Mouse (Mus musculus): ENCODE data around the gene Srp68.

DNA sequence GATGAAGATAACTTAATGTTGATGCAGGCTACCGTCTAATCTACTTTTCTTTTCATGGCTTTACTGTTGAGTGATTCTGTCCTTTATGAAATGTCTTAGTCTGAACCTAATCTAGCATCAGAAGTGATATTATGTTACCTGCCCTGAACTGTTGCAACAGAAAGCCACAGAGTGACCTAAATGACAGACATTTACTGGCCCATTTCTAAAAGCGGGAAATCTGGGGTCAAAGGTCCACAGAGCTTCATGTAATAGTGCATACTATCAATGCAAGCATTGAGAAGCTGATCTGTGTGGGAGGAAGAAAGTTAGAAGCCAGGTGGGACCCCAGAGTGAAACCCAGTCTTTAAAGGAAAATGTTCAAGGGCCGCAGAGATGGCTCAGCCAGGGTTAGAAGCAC is 70.9 kb downstream of the Srp68 start:
- TF ChIP-seq CTCF (IDR thresholded peaks at IDR 0.05; ENCODE audit: control insufficient read depth, insufficient read depth, insufficient replicate concordance, low read depth, low read length) (no peak), POLR2A (IDR thresholded peaks at IDR 0.05; ENCODE audit: control insufficient read depth, low read depth, low read length) (no peak)

Data from testis, adult 2 months (tissue).